Mouse (Mus musculus) neural tube, embryonic 14.5 days (tissue): ENCODE data around the gene Zmiz1. TPM values are rescaled to one million over a fixed set of nuclear protein-coding genes. Genes with fewer than 3 reads are reported as not detected.

Experiments used
- ATAC-seq: fragments of 200-750 bp; cut with Nextera tagmentation; 2 replicates; pipeline ENCODE4 v1.8.0; 2017; ENCODE audit warnings: low read depth, mild to moderate bottlenecking, moderate TSS enrichment, moderate library complexity
- H3K27ac ChIP-seq: fragments of 300-500 bp; sonication (generic); 2 replicates; pipeline ENCODE4 v1.5.1; 2014; ENCODE audit warnings: low read depth, mild to moderate bottlenecking, control low read depth, low read length, moderate library complexity, mixed read lengths
- H3K27me3 ChIP-seq: fragments of 300-500 bp; sonication (generic); 2 replicates; pipeline ENCODE4 v1.6.1; 2014; ENCODE audit warnings: low read length; ENCODE audit not compliant: control insufficient read depth, insufficient read depth
- H3K36me3 ChIP-seq: fragments of 300-500 bp; sonication (generic); 2 replicates; pipeline ENCODE4 v1.6.1; 2014; ENCODE audit warnings: low read length, mixed read lengths; ENCODE audit not compliant: control insufficient read depth, insufficient read depth
- H3K4me1 ChIP-seq: fragments of 300-500 bp; sonication (generic); 2 replicates; pipeline ENCODE4 v1.6.1; 2014; ENCODE audit warnings: low read length; ENCODE audit not compliant: control insufficient read depth, insufficient read depth
- H3K4me2 ChIP-seq: fragments of 300-500 bp; sonication (generic); 2 replicates; pipeline ENCODE4 v1.6.1; 2014; ENCODE audit warnings: mild to moderate bottlenecking, low read depth, low read length, control low read depth
- H3K4me3 ChIP-seq: fragments of 300-500 bp; sonication (generic); 2 replicates; pipeline ENCODE4 v1.5.1; 2014; ENCODE audit warnings: low read depth, low read length, control low read depth, mixed read lengths
- H3K9ac ChIP-seq: fragments of 300-500 bp; sonication (generic); replicated peaks from 2 replicates; pipeline ENCODE4 v1.6.1; 2014; ENCODE audit warnings: low read depth, mild to moderate bottlenecking, control low read depth, low read length, mixed read lengths
- H3K9me3 ChIP-seq: fragments of 300-500 bp; sonication (generic); 2 replicates; pipeline ENCODE4 v1.6.1; 2016; ENCODE audit warnings: low read length; ENCODE audit not compliant: control insufficient read depth
- WGBS: fragments of 180-500 bp; shearing (Covaris S2); extraction: QIAGEN DNeasy Blood & Tissue Kit; methylation state at CpG from one replicate; pipeline ENCODE4 v1.1.7; 2014; 5-methylcytosine and 5-hydroxymethylcytosine counted together
- polyA plus RNA-seq: library from polyadenylated mRNA; unstranded; fragments of >200 nt; fragmentation: Nextera tagmentation; extraction: Ambion mirVana; gene quantifications from 2 replicates; pipeline ENCODE4 v1.2.1, GENCODE M21; 2014

Zmiz1 gene
- polyA plus RNA-seq, 1 experiment from 2014 or later = 75.0 TPM

- no peaks in the 10 kb centered on the region for H3K36me3 ChIP-seq
- H3K4me2 ChIP-seq = no peak overlapping the region
- no peak overlapping the region for H3K9ac ChIP-seq
- H3K4me1 ChIP-seq = peaks cover 10% of the 10 kb centered on the region
- 83% methylated on average over 7 of the region's 7 CpGs for WGBS
- H3K27me3 ChIP-seq = no peaks in the 10 kb centered on the region
- no peaks in the 10 kb centered on the region for H3K9me3 ChIP-seq
- no peak overlapping the region for H3K27ac ChIP-seq
- no peak for ATAC-seq
- no peak overlapping the region for H3K4me3 ChIP-seq
These were observed 35.1 kb upstream of the Zmiz1 start for GRCm38 (mm10) chr14:25423721-25424443.

- no peak overlapping the region for H3K4me2 ChIP-seq
- H3K27me3 ChIP-seq = no peaks in the 10 kb centered on the region
- H3K27ac ChIP-seq = no peak overlapping the region
- no peak overlapping the region for H3K4me3 ChIP-seq
- no peaks in the 10 kb centered on the region for H3K4me1 ChIP-seq
- no peaks in the 10 kb centered on the region for H3K9me3 ChIP-seq
- no peak overlapping the region for H3K9ac ChIP-seq
- no peaks in the 10 kb centered on the region for H3K36me3 ChIP-seq
- ATAC-seq = no peak
These were observed 20.7 kb upstream of the Zmiz1 start for GRCm38 (mm10) chr14:25438255-25438654.

DNA sequence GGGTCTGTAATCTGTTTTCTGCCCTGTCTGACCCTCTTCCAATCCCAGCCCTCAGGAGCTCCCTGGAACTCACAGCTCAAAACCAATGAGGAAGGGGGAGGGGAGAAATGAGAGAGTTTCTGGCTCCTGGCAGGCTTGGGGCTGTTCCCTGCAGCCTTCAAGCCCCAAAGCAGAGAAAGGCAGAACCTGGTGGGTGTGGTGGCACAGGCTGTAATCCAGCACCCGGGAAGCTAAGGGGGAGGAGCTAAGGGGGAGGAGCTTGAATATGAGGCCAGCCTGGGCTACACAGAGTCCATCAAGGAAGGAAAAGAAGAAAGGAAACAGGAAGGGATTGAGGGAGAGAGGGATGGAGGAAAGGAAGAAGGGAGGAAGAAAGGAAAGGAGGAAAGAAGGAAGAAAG is 18.9 kb upstream of the Zmiz1 start:
- ATAC-seq = no peak
- H3K27ac ChIP-seq = no peak overlapping the region
- no peaks in the 10 kb centered on the region for H3K27me3 ChIP-seq
- H3K4me2 ChIP-seq = no peak overlapping the region
- no peak overlapping the region for H3K9ac ChIP-seq
- no peaks in the 10 kb centered on the region for H3K9me3 ChIP-seq
- H3K4me3 ChIP-seq = no peak overlapping the region
- no peaks in the 10 kb centered on the region for H3K36me3 ChIP-seq
- no peaks in the 10 kb centered on the region for H3K4me1 ChIP-seq
- WGBS = 15% methylated on average over 1 of the region's 1 CpGs

- ATAC-seq = no peak
- Histone ChIP-seq H3K4me1 (no peaks in the 10 kb centered on the region), H3K27ac (no peak overlapping the region), H3K4me3 (no peak overlapping the region), H3K4me2 (no peak overlapping the region), H3K9me3 (no peaks in the 10 kb centered on the region), H3K27me3 (no peaks in the 10 kb centered on the region), H3K9ac (no peak overlapping the region), H3K36me3 (no peaks in the 10 kb centered on the region)
- WGBS = 53% methylated on average over 3 of the region's 3 CpGs
These were observed 18.2 kb upstream of the Zmiz1 start for GRCm38 (mm10) chr14:25440777-25441176.

DNA sequence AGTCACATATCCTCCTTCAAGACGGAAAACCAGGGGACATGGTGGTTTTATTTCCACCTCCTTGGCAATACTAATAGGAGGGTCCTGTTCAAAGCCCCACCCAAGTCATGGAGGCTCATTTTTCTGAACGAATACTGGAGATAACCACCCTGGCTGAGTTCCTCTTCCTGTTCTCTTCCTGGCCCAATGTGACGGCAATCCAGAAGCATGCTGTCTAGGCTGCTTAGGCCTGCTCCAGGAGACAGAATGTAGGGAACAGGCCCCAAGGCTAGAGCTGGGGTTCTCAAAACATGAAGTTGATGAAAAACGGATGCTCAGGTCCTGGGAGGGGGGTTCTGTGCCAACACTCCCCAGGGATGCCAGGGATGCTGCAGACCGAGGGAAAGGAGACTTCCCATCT is 17.5 kb upstream of the Zmiz1 start:
- H3K4me3 ChIP-seq = no peak overlapping the region
- H3K9ac ChIP-seq = no peak overlapping the region
- H3K4me2 ChIP-seq = no peak overlapping the region
- WGBS = 75% methylated on average over 5 of the region's 5 CpGs
- ATAC-seq = no peak
- no peak overlapping the region for H3K27ac ChIP-seq
- H3K36me3 ChIP-seq = no peaks in the 10 kb centered on the region
- H3K9me3 ChIP-seq = no peaks in the 10 kb centered on the region
- no peaks in the 10 kb centered on the region for H3K4me1 ChIP-seq
- H3K27me3 ChIP-seq = no peaks in the 10 kb centered on the region

GRCm38 (mm10) chr14:25442676-25443075 is 16.3 kb upstream of the Zmiz1 start:
- H3K4me1 ChIP-seq = no peaks in the 10 kb centered on the region
- ATAC-seq = no peak
- 31% methylated on average over 2 of the region's 2 CpGs for WGBS
- no peak overlapping the region for H3K4me3 ChIP-seq
- H3K27ac ChIP-seq = no peak overlapping the region
- no peaks in the 10 kb centered on the region for H3K9me3 ChIP-seq
- no peaks in the 10 kb centered on the region for H3K36me3 ChIP-seq
- H3K9ac ChIP-seq = no peak overlapping the region
- H3K4me2 ChIP-seq = no peak overlapping the region
- H3K27me3 ChIP-seq = no peaks in the 10 kb centered on the region

GRCm38 (mm10) chr14:25447136-25447775 is 11.7 kb upstream of the Zmiz1 start:
- no peak for ATAC-seq
- H3K9me3 ChIP-seq = no peaks in the 10 kb centered on the region
- H3K27ac ChIP-seq = no peak overlapping the region
- no peaks in the 10 kb centered on the region for H3K4me1 ChIP-seq
- H3K36me3 ChIP-seq = no peaks in the 10 kb centered on the region
- H3K4me2 ChIP-seq = no peak overlapping the region
- 82% methylated on average over 6 of the region's 6 CpGs for WGBS
- no peak overlapping the region for H3K4me3 ChIP-seq
- H3K9ac ChIP-seq = no peak overlapping the region
- H3K27me3 ChIP-seq = no peaks in the 10 kb centered on the region

- no peak overlapping the region for H3K4me2 ChIP-seq
- H3K4me1 ChIP-seq = no peaks in the 10 kb centered on the region
- no peak overlapping the region for H3K27ac ChIP-seq
- ATAC-seq = no peak
- no peaks in the 10 kb centered on the region for H3K36me3 ChIP-seq
- H3K4me3 ChIP-seq = no peak overlapping the region
- no peaks in the 10 kb centered on the region for H3K27me3 ChIP-seq
- H3K9ac ChIP-seq = no peak overlapping the region
- H3K9me3 ChIP-seq = no peaks in the 10 kb centered on the region
- WGBS = 44% methylated on average over 2 of the region's 2 CpGs
These were observed 10.5 kb upstream of the Zmiz1 start for GRCm38 (mm10) chr14:25448471-25448870.

GRCm38 (mm10) chr14:25451099-25451667 is 7.8 kb upstream of the Zmiz1 start:
- H3K27ac ChIP-seq = no peak overlapping the region
- ATAC-seq = no peak
- peaks cover 4% of the 10 kb centered on the region; the same call in 1 of the 2 replicates for H3K4me1 ChIP-seq
- H3K27me3 ChIP-seq = no peaks in the 10 kb centered on the region
- H3K4me2 ChIP-seq = no peak overlapping the region
- H3K36me3 ChIP-seq = no peaks in the 10 kb centered on the region
- WGBS = 67% methylated on average over 7 of the region's 7 CpGs
- no peaks in the 10 kb centered on the region for H3K9me3 ChIP-seq
- no peak overlapping the region for H3K4me3 ChIP-seq
- H3K9ac ChIP-seq = no peak overlapping the region
